Mouse (Mus musculus): ENCODE results near the gene Edil3. TPM values are rescaled to one million over a fixed set of nuclear protein-coding genes. Genes with fewer than 3 reads are reported as not detected.
A peak's percentile ranks its signal among the peaks of the same experiment; 100 is the strongest.

Gene Edil3
- total and polyA plus RNA-seq, 2 experiments from 2014 or later = 49.1 to 85.9 TPM

DNA sequence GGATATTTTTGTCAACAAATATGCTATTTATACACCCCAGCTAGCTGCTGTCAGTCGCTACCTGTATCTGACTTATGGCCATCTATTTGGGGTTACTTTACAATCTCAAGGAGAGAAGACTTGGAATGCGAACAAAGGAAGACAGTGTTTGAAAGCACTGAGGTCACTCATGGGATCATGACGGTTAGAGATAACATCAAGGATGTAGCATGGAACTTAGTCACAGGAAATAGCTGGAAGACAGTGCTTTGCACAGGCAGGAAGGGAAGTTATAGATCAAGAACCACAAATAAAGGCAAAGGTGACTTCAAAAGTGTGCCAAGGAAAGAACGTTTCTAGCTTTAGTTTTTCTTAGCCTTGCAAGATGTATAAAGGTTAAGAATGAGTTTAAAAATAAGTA lies 466.9 kb downstream of the Edil3 start:
- no peaks in the 10 kb centered on the region for H3K27me3 ChIP-seq (ENCODE audit: insufficient read depth, low read length)
- H3K4me3 ChIP-seq (ENCODE audit: low read depth, low read length) = no peak overlapping the region
- H3K36me3 ChIP-seq (ENCODE audit: insufficient read depth, low read length) = no peaks in the 10 kb centered on the region
- no peak for TF ChIP-seq CTCF (IDR thresholded peaks at IDR 0.05)
- no peak overlapping the region for H3K27ac ChIP-seq (ENCODE audit: low read depth, low read length)
- no peaks in the 10 kb centered on the region for H3K4me1 ChIP-seq (ENCODE audit: insufficient read depth, low read length)
- WGBS = 77% methylated on average over 4 of the region's 4 CpGs
- H3K4me2 ChIP-seq (ENCODE audit: low read depth, low read length, poor library complexity, severe bottlenecking) = no peak overlapping the region
- DNase-seq (ENCODE audit: low spot score) (no peak), ATAC-seq (ENCODE audit: low FRiP score) (no peak)
- no peak overlapping the region for H3K9ac ChIP-seq (replicated peaks; ENCODE audit: low read length, poor library complexity, severe bottlenecking)
- no peaks in the 10 kb centered on the region for H3K9me3 ChIP-seq (ENCODE audit: low read length)

DNA sequence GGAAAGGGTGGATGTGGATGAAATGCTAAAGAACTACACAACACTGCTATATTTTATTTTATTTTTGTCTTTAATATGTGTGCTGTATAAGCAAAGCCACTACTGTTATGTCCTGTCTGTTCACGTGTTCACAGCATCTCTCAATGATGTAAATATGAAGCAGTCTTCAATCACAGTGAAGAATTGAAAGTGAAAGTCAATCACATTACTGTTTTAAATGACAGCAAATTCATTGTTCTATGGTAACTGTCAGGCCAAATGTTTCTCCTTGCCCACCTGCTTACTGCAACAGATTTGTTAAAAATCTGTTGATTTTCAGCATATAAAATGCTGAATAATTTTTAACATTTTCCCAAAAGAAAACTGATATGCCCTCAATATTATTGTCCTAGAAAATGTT lies 499.9 kb downstream of the Edil3 start:
- Histone ChIP-seq H3K27me3 (ENCODE audit: insufficient read depth, low read length) (no peaks in the 10 kb centered on the region), H3K4me3 (ENCODE audit: low read depth, low read length) (no peak overlapping the region), H3K9me3 (ENCODE audit: low read length) (no peaks in the 10 kb centered on the region), H3K4me1 (ENCODE audit: insufficient read depth, low read length) (no peaks in the 10 kb centered on the region), H3K4me2 (ENCODE audit: low read depth, low read length, poor library complexity, severe bottlenecking) (no peak overlapping the region), H3K9ac (replicated peaks; ENCODE audit: low read length, poor library complexity, severe bottlenecking) (no peak overlapping the region), H3K36me3 (ENCODE audit: insufficient read depth, low read length) (no peaks in the 10 kb centered on the region), H3K27ac (ENCODE audit: low read depth, low read length) (no peak overlapping the region)
- ATAC-seq (ENCODE audit: low FRiP score) (no peak), DNase-seq (ENCODE audit: low spot score) (no peak)
- no peak for TF ChIP-seq CTCF (IDR thresholded peaks at IDR 0.05)
- 73% methylated on average over 1 of the region's 1 CpGs for WGBS

DNA sequence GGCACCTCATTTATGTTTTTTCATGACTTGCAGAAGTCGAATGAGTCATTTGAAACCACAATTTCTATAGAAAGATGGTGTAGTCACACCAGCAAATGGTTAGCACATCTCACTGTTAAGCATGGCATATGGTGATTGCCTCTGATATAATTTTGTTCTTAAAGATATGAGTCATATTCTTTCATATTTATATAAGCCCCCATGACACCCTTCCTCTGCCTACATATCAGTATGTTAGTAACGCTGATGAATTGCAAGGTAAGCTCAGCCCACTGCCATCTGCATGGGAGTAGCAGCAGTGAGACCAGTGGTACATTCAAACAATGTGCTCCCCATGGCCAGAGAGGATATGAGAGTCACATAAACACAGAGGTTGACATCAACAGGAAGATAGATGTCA lies 503.0 kb downstream of the Edil3 start:
- Histone ChIP-seq H3K4me1 (ENCODE audit: insufficient read depth, low read length) (no peaks in the 10 kb centered on the region), H3K9me3 (ENCODE audit: low read length) (no peaks in the 10 kb centered on the region), H3K27ac (ENCODE audit: low read depth, low read length) (no peak overlapping the region), H3K27me3 (ENCODE audit: insufficient read depth, low read length) (no peaks in the 10 kb centered on the region), H3K9ac (replicated peaks; ENCODE audit: low read length, poor library complexity, severe bottlenecking) (no peak overlapping the region), H3K4me3 (ENCODE audit: low read depth, low read length) (no peak overlapping the region), H3K36me3 (ENCODE audit: insufficient read depth, low read length) (no peaks in the 10 kb centered on the region), H3K4me2 (ENCODE audit: low read depth, low read length, poor library complexity, severe bottlenecking) (no peak overlapping the region)
- no peak for TF ChIP-seq CTCF (IDR thresholded peaks at IDR 0.05)
- no peak for DNase-seq (ENCODE audit: low spot score)
- WGBS = 90% methylated on average over 2 of the region's 2 CpGs
- no peak for ATAC-seq (ENCODE audit: low FRiP score)

DNA sequence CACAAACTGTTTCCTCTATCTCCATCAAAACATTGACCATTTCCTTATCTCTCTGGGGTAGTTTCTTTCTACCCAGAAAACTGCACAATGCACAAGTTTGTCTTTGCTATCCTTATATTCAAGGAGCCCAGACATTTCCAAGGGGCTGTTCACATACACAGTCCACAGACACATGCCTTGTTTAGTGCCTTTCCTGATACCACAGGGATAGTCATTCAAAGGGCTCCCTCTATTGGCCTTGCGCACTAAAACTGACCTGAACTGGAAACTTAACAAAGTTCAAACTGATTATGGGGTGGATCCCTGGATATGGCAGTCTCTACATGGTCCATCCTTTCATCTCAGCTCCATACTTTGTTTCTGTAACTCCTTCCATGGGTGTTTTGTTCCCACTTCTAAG lies 513.2 kb downstream of the Edil3 start:
- 54% methylated on average over 1 of the region's 1 CpGs for WGBS
- no peak overlapping the region for H3K4me3 ChIP-seq (ENCODE audit: low read depth, low read length)
- no peak for DNase-seq (ENCODE audit: low spot score)
- no peak overlapping the region for H3K27ac ChIP-seq (ENCODE audit: low read depth, low read length)
- H3K9ac ChIP-seq (replicated peaks; ENCODE audit: low read length, poor library complexity, severe bottlenecking) = no peak overlapping the region
- H3K27me3 ChIP-seq (ENCODE audit: insufficient read depth, low read length) = no peaks in the 10 kb centered on the region
- peak; percentile 51 for TF ChIP-seq CTCF (IDR thresholded peaks at IDR 0.05)
- no peaks in the 10 kb centered on the region for H3K4me1 ChIP-seq (ENCODE audit: insufficient read depth, low read length)
- no peaks in the 10 kb centered on the region for H3K9me3 ChIP-seq (ENCODE audit: low read length)
- H3K4me2 ChIP-seq (ENCODE audit: low read depth, low read length, poor library complexity, severe bottlenecking) = no peak overlapping the region
- no peak for ATAC-seq (ENCODE audit: low FRiP score)
- H3K36me3 ChIP-seq (ENCODE audit: insufficient read depth, low read length) = no peaks in the 10 kb centered on the region

DNA sequence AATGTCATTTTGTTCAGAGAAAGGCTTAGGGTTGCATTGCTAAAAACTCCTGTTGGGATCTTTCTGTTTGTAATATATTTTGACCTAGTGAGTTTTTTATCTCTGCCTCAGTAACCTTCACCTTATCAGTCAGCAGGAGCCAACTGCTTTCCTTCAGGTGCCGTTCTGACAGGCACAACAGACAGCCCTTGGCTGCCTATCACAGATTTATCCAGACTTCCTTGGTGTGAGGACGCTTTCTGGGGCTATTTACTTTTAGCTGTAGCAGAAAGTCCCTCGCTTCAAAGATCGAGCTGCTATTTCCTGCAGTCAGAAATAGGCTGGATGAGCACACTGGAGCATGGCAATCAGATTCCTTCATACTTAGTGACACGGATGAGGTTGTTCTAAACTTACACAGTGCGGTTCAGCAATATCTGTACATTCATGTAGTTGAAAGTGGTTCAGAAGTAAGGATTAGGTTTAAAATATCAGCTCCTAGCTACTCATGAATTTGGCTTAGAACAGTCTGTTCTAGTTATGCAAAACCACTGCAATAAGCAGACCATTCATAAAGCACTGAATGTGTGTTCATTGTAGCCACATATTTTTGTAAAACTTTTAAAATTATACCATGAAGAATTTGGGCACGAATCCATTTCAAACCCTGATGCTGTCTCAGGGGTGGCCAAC lies 514.8 kb downstream of the Edil3 start:
- no peaks in the 10 kb centered on the region for H3K4me1 ChIP-seq (ENCODE audit: insufficient read depth, low read length)
- H3K27me3 ChIP-seq (ENCODE audit: insufficient read depth, low read length) = no peaks in the 10 kb centered on the region
- H3K9ac ChIP-seq (replicated peaks; ENCODE audit: low read length, poor library complexity, severe bottlenecking) = no peak overlapping the region
- no peak overlapping the region for H3K4me3 ChIP-seq (ENCODE audit: low read depth, low read length)
- no peaks in the 10 kb centered on the region for H3K36me3 ChIP-seq (ENCODE audit: insufficient read depth, low read length)
- no peak overlapping the region for H3K4me2 ChIP-seq (ENCODE audit: low read depth, low read length, poor library complexity, severe bottlenecking)
- H3K27ac ChIP-seq (ENCODE audit: low read depth, low read length) = peak overlapping the region; percentile 27; the same call in 1 of the 2 replicates
- no peak for DNase-seq (ENCODE audit: low spot score)
- WGBS = 55% methylated on average over 7 of the region's 7 CpGs
- TF ChIP-seq CTCF (IDR thresholded peaks at IDR 0.05) = no peak
- no peak for ATAC-seq (ENCODE audit: low FRiP score)
- H3K9me3 ChIP-seq (ENCODE audit: low read length) = no peaks in the 10 kb centered on the region

DNA sequence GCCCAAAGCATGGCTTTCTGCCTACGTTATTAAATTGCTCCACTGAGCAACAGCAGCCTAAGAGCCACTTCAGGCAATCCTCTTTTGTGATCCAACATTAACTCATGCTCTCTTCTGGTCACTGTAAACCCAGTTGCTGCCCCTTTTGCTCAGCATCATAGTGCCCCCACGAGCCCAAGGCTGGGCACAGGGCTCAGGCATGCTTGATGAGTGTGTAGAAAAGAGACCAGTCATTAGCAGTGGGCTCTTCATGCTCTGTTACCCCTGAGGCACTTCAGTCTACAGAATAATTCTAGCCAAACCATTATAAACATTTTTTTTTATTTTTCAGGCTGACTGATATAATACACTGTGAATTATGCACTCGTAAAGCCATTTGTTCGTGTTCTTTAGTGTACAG lies 517.8 kb downstream of the Edil3 start:
- 57% methylated on average over 4 of the region's 4 CpGs for WGBS
- Histone ChIP-seq H3K4me2 (ENCODE audit: low read depth, low read length, poor library complexity, severe bottlenecking) (no peak overlapping the region), H3K4me1 (ENCODE audit: insufficient read depth, low read length) (no peaks in the 10 kb centered on the region), H3K9me3 (ENCODE audit: low read length) (no peaks in the 10 kb centered on the region), H3K36me3 (ENCODE audit: insufficient read depth, low read length) (no peaks in the 10 kb centered on the region), H3K27ac (ENCODE audit: low read depth, low read length) (no peak overlapping the region), H3K27me3 (ENCODE audit: insufficient read depth, low read length) (no peaks in the 10 kb centered on the region), H3K4me3 (ENCODE audit: low read depth, low read length) (no peak overlapping the region), H3K9ac (replicated peaks; ENCODE audit: low read length, poor library complexity, severe bottlenecking) (no peak overlapping the region)
- DNase-seq (ENCODE audit: low spot score) = peak; percentile 22
- no peak; the same call in 1 of the 2 replicates for TF ChIP-seq CTCF (IDR thresholded peaks at IDR 0.05)
- ATAC-seq (ENCODE audit: low FRiP score) = no peak

Measured in midbrain, postnatal 0 days (tissue).